Mouse (Mus musculus) left cerebral cortex, postnatal 4 days (tissue): ENCODE measurements around the gene Scube3. TPM values are rescaled to one million over a fixed set of nuclear protein-coding genes. Genes with fewer than 3 reads are reported as not detected.

Experiments
- DNase-seq: peaks from one replicate; pipeline ENCODE4 v3.0.0-alpha.2; 2022
- intact Hi-C: fragments of 180-260 bp; cut with DNase I; formaldehyde crosslinking; loops from one replicate; pipeline ENCODE4 v1.15.1; 2025
- total RNA-seq, 2 experiments: library from RNA; stranded (reverse); gene quantifications; 2 replicates each; pipeline ENCODE4 v1.2.3; 2021

Gene Scube3
- total RNA-seq, 2 experiments from 2014 or later: 15.0 to 15.9 TPM

GRCm38 (mm10) chr17:28130391-28131125, 11.4 kb upstream of the Scube3 start:
- intact Hi-C loops: loop anchor here (10.0 kb wide), 1 partner anchor 46 kb away; the partner anchor contains the start of gene Tcp11
- DNase-seq: no peak

- DNase-seq: no peak
- intact Hi-C loops: loop anchor here (10.0 kb wide), 1 partner anchor 46 kb away; the partner anchor contains the start of gene Tcp11
These were observed 10.8 kb upstream of the Scube3 start for GRCm38 (mm10) chr17:28131156-28131555.

GRCm38 (mm10) chr17:28133193-28133592, 8.7 kb upstream of the Scube3 start:
- peak; percentile 75 for DNase-seq

GRCm38 (mm10) chr17:28135496-28135895, 6.4 kb upstream of the Scube3 start:
- intact Hi-C loops: loop anchor here (10.0 kb wide), 1 partner anchor 51 kb away; the partner anchor contains the start of gene Tcp11
- DNase-seq: no peak

More at GRCm38 (mm10) chr17:28133193-28133592, 8.7 kb upstream of the Scube3 start:
- intact Hi-C loops: loop anchor here (10.0 kb wide), 1 partner anchor 48 kb away; the partner anchor contains the start of gene Tcp11

- intact Hi-C loops: loop anchor here (10.0 kb wide), 1 partner anchor 51 kb away; the partner anchor contains the start of gene Tcp11
These were observed 5.7 kb upstream of the Scube3 start for GRCm38 (mm10) chr17:28136266-28136665.

GRCm38 (mm10) chr17:28138013-28138412, 3.9 kb upstream of the Scube3 start:
- DNase-seq: no peak
- intact Hi-C loops: loop anchor here (10.0 kb wide), 1 partner anchor 53 kb away; the partner anchor contains the start of gene Tcp11

More at GRCm38 (mm10) chr17:28136266-28136665, 5.7 kb upstream of the Scube3 start:
- peak; percentile 62 for DNase-seq

GRCm38 (mm10) chr17:28138685-28139084, 3.3 kb upstream of the Scube3 start:
- intact Hi-C loops: loop anchor here (10.0 kb wide), 1 partner anchor 54 kb away; the partner anchor contains the start of gene Tcp11
- no peak for DNase-seq

GRCm38 (mm10) chr17:28140431-28141204, 1.3 kb upstream of the Scube3 start:
- intact Hi-C loops: no loop called here
- no peak for DNase-seq

GRCm38 (mm10) chr17:28141205-28141650, 713 bp upstream of the Scube3 start:
- no peak for DNase-seq
- intact Hi-C loops: no loop called here

GRCm38 (mm10) chr17:28142700-28143610, 1.0 kb downstream of the Scube3 start:
- DNase-seq: no peak
- intact Hi-C loops: no loop called here

GRCm38 (mm10) chr17:28143751-28144150, 1.8 kb downstream of the Scube3 start:
- intact Hi-C loops: no loop called here

GRCm38 (mm10) chr17:28144241-28144640, 2.3 kb downstream of the Scube3 start:
- intact Hi-C loops: no loop called here
- no peak for DNase-seq

More at GRCm38 (mm10) chr17:28143751-28144150, 1.8 kb downstream of the Scube3 start:
- no peak for DNase-seq

- intact Hi-C loops: no loop called here
- DNase-seq: no peak
These were observed 6.3 kb downstream of the Scube3 start for GRCm38 (mm10) chr17:28148288-28148687.

GRCm38 (mm10) chr17:28149734-28150133, 7.8 kb downstream of the Scube3 start:
- intact Hi-C loops: no loop called here
- peak; percentile 39 for DNase-seq

- intact Hi-C loops: no loop called here
- DNase-seq: no peak
These were observed 8.5 kb downstream of the Scube3 start for GRCm38 (mm10) chr17:28150456-28150855.

- intact Hi-C loops: no loop called here
- no peak for DNase-seq
These were observed 11.2 kb downstream of the Scube3 start for GRCm38 (mm10) chr17:28153095-28153494.

GRCm38 (mm10) chr17:28154970-28155369, 13.0 kb downstream of the Scube3 start:
- intact Hi-C loops: no loop called here

GRCm38 (mm10) chr17:28160361-28160760, 18.4 kb downstream of the Scube3 start:
- no peak for DNase-seq
- intact Hi-C loops: loop anchor here (5.0 kb wide), 1 partner anchor 78 kb away; the partner anchor contains the start of gene Tcp11

More at GRCm38 (mm10) chr17:28154970-28155369, 13.0 kb downstream of the Scube3 start:
- no peak for DNase-seq

- no peak for DNase-seq
- intact Hi-C loops: loop anchor here (5.0 kb wide), 1 partner anchor 79 kb away; the partner anchor contains the start of gene Tcp11
These were observed 19.5 kb downstream of the Scube3 start for GRCm38 (mm10) chr17:28161310-28161881.
